Mouse (Mus musculus) ES-Bruce4 (cell line): Measurements from ENCODE around the gene Klk4.

ENCODE experiments used
- CTCF ChIP-seq: IDR thresholded peaks from one replicate; pipeline ENCODE4 v1.8.1; 2011; ENCODE audit warnings: low read depth, low read length
- POLR2A ChIP-seq: IDR thresholded peaks from one replicate; pipeline ENCODE4 v1.8.1; 2011; ENCODE audit warnings: low read length; ENCODE audit not compliant: insufficient read depth

DNA sequence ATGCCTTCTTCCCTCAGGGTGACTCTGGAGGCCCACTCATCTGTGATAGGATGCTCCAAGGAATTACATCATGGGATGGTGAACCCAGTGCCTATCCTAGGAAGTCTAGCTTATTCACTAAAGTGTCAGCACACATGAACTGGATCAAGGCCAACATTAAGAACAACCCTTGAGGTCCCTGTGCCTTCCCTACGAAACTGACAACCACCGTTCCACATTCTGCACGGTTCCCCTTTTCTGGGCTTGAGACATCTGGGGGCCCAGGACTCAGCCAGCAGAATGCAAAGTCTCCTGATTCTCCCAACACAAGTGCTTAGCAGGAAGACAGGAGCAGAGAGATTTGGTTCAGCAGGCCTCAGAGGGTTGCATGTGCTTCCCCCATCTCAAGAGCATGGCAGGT is 39.6 kb downstream of the Klk4 start:
- TF ChIP-seq POLR2A (no peak), CTCF (no peak)
